Mouse (Mus musculus) cortical plate, adult 2 months (tissue): ENCODE results near the gene Tmc3.

Source experiments
- CTCF ChIP-seq: fragments of 200-500 bp; IDR thresholded peaks from 2 replicates; pipeline ENCODE4 v1.5.1; 2011; ENCODE audit warnings: mild to moderate bottlenecking, control low read depth, low read length; ENCODE audit not compliant: insufficient read depth; ENCODE audit errors: extremely low read depth
- POLR2A ChIP-seq: fragments of 200-500 bp; IDR thresholded peaks from 2 replicates; pipeline ENCODE4 v1.6.1; 2011; ENCODE audit warnings: mild to moderate bottlenecking, low read length, control low read depth; ENCODE audit not compliant: insufficient read depth; ENCODE audit errors: extremely low read depth

- TF ChIP-seq CTCF (no peak), POLR2A (no peak)
Measured at GRCm38 (mm10) chr7:83637781-83638583, 53.3 kb downstream of the Tmc3 start.
